Mouse (Mus musculus) liver (tissue): ENCODE measurements around the gene C4b.
"Not testable (repeated sequence)": the region's sequence is repeated elsewhere in the genome, so short reads cannot be mapped to it uniquely, and the experiment has no call there.

Experiments used
- DNase-seq: peaks from one replicate; pipeline ENCODE4 v3.0.0-alpha.2; 2020; ENCODE audit warnings: mixed read lengths

Gene C4b

DNA sequence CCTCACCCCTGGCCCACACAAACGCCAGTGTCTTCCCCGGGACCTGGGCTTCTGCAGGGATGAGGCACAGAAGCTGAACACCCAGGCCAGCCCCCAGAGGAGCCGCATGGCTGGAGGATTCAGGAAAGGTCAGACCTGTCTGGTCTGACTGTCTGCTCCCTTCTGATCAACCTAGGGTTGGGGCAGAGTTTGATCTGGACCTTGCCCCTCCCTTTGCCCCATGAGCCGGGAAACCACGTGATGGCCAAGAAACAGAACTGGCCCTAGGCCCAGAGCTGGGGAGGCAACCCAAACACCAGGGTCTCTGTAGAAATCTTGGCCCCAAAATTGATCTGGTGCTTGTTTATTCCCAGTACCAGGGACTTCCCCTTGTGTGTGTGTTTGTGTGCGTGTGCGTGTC, at the start of gene C4b:
Gene C4b, minus strand, starts transcription at position 164 of the 400 bp plus-strand sequence.
- no peak for DNase-seq

DNA sequence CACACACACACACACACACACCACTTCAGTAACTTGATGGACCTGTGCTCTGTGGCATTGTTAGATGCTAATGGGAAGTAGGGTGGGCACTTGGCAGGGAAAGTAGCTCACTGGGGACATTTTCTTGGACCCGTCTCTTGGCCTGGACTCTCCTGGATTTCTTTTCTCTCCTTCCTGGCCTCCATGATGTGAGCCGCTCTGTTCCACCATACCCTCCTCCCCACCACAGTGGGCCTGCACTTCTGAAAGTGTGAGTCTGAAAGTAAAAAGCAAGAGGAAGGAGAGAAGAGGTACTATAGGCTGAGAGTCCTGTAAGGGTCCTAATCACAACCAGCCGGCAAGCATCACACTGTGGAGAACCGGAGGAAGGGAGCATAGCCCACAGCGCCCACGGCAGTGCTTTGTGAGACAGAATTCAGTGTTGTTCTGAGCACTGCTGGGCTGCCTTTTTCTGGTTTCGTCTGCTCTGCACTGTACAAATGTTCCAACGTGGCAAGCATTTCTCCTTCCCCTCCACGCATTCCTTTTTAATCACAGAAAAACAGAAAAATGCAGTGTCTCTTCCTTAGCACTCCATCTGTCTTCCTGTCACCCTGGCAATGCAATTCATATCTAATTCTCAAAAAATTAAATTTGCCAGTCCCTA, 34.1 kb upstream of the C4b start:
- no peak for DNase-seq

DNA sequence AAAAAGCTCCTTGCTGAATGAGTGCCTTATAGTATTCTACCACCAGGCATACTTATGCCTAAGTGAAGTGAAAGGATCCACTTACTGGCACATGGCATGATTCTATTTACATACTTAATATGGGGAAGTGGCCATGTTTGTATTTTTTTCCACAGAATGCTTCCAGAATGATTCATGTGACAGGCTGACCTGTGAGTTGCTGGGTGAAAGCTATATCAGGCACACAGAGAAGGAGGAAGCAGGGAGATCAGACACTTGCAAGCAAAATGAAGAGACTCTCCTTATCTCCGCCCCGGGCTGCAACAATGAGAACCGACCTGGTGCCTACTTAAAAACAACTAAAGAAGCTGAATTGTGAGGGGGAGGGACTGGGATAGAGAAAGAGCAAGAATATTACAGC, 17.8 kb upstream of the C4b start:
- no peak for DNase-seq

DNA sequence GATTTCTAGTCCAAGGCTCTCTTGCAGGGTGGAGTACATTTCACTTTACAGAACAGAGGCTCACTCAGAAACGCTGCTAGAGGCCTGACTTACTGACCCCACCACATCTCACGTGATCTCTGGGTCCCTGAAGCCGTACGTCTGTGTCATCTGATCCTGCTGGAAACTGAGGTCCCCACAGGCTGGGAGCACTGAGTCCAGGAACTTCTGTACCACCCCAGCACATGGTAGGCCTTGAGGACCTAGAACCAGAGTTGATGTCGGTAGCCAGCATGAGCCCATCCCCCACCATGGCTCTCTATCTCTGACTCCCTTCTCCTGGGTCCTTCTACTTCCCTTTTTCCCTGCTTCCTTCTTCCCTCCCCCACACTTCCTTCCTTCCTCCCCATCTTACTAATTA, 2.8 kb upstream of the C4b start:
- DNase-seq, result no peak

DNA sequence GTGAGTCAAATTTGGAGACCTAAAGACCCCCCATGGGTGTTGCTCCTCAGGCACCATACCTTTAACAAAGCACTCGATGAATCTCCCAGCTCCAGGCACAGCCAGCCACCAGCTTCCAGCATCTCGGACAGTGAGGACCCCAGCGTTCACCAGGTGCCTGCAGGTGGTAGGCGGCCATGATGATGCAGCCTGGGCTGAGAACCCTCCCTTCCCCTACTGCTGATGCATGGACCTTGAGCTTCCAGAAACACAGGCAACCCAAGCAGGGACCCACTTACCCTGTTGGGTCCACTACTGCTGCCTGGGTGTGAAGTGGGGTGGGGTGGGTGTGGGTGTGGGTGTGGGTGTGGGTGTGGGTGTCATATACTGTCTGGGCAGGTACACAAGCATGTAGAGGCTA, 1.5 kb upstream of the C4b start:
- not testable (repeated sequence) for DNase-seq

DNA sequence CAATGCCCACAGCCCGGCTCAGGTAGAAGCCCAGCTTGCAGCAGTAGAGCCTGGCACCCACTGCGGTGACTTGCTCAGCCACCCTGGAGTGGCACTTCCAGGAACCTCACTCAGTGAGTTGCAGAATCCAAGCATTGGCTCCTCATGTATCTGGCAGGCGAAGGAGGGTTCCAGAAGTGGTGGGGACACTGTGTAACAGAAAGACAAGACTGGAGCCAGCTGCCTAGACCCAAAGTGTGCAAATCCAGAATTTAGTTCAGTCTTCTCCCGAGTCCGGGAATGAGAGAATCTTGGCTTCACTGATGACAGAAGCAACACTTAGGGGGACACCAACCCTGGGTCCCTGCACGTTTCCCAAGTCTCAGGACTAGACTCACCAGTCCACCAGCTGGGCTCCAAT, 929 bp upstream of the C4b start:
- DNase-seq, result not testable (repeated sequence)

DNA sequence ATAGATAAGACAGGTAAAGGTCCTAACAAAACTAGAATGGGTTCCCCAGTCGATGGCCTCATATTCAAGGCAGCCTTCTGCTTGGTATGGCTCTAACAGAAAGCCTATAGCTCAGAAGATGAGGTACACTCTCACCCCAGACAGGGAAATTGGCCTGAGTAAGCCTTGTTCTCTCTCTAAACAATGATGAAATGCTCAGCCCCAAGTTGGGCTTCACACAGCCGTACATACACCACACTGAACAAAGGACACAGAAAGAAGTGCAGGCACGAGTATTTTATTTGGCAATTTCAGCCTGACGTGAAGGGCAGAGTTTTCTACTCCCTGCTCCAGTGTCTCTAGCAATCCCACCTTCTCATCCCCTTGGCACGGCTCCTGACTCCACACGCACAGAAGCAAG, 524 bp upstream of the C4b start:
- DNase-seq, result no peak

DNA sequence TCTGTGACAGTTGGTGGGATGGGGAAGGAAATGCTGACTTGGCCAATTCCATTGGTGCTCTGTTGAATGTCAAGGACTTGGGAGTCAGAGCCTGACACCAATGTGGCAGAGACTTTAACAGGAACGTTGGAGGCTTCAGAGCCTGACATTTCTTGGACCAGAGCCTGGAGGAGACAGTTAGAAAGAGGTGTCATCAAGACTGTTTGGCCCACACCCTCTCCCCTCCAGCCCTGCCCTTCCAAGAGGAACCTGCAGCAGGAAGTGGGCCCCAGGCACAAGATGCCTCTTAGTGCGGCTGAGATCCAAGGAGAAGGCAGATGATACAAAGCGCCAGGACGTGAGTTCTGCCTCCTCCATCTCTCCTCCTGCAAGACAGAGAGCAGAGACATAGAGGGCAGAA, 3.4 kb downstream of the C4b start:
- no peak for DNase-seq

DNA sequence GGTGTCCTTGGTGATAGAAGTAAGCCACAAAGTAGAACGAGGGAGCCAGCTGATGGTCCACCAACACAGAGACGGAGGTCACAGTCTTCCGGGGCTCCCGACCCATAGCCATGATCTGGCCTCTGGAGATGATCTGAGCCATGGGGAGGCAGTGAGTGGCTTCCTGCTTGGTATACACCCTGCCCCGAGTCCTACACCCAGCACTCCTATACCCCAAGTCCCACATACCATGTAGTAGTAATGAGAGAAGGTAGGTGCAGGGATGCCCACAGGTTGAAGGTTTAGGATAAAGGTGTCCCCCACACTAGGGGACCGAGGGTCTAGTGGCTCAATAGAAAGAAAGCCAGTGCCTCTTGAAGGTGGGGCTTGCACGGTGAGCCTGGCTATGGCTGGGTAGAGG, 4.0 kb downstream of the C4b start:
- not testable (repeated sequence) for DNase-seq

DNA sequence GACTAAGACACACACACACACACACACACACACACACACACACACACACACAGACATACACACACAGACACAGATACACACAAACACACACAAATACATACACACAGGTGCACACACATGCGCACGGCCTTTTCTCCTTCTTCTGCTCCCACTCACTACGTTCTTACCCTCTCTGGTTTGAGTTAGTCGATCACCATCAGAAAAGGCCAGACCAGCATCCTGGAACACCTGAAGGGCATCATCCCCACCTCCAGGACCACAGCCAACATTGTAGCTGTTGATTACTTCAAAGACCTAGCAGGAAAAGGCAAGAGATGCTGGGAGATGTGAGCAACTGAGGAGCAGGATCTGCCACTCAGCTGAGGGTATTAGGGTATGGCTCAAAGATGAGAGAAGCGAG, 6.2 kb downstream of the C4b start:
- DNase-seq, result not testable (repeated sequence)

DNA sequence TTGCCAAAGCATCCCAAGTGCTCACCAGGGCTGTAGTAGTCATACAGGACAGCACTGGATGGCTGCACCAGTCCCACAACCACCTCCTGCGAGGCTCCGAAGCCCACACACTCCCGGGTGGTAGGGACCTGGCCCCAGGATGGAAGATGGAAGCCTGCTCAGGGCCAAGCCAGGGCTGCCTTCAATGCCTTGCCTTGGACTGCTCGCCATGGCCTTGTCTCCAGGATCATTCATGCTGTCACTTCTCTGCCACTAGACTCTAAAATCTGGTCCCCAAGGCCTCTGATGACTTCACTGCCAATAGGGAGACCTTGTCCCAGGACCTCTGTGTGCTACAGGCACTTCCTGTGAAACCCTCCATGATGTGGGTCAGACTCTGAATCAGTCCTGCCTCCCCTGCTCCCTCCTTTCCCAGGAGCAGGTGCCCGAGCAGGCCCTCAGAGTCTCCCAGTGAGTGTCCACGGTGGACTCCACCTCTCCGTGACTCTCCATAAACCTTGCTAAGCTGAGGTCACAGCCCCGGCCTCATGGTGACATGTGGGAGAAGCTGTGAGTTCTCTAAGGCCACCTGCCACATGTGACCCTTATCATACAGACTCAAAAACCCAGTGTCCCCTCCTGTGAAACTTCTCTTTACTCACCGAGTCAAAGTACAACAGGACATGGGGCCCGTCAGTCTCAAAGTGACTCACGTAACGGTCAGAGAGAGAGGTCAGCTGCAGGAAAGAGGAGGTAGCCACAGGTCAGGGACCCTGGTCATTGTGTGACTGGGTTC, 13.7 kb downstream of the C4b start:
- DNase-seq, result not testable (repeated sequence)

DNA sequence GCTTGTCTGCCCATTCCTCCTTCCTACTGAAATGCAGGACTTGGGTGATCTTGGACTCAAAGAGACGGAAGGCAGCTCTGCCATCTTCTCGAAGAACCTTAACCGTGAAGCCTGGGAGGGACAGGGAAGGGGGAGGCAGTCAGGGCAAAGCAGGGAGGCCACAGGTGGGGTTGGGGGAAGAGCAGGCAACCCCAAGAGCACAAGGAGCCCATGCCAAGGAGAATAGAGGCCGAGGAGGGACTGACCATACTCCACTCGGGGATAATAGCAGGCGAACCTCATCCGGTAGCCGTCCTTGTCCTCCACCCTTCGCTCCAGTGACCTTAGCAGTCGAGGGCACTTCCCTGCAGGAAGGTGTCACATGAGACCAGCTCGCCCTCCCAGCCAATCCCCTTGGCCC, 14.5 kb downstream of the C4b start:
- not testable (repeated sequence) for DNase-seq

DNA sequence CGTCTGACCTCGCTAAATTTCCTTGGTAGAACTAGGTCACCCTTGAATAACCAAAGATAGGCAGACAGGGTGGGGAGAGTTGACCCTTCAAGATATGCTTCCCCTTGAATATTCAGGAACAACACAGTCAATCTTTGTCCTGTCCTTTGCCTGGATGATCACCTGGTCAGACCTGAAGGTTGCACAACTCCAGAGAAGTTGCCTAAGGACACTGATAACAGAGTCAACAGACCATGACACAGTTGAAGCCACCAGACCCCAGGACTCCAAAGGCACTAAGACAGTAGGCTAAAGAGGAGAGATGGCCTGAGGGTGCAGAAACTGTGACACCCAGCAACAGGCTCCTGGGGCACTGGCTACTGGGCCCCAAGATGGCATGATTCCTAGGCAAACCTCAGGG, 15.8 kb downstream of the C4b start:
- DNase-seq, result no peak

DNA sequence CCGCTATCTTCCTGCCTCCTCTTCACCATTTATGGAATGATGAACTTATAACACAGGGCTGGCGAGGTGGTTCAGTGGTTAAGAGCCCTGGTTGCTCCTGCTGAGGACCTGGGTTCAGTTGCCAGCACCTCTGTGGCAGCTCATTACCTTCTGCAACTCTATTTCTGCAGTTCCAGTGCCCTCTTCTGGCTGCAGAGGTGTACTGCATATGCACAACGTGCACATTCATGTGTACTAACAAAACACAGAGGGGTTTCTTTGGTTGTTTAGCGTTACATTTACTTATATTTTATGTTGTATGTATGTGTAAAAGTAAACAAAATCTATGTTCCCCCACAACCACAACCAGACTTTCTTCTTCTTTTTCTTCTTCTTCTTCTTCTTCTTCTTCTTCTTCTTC, 20.6 kb downstream of the C4b start:
- no peak for DNase-seq

DNA sequence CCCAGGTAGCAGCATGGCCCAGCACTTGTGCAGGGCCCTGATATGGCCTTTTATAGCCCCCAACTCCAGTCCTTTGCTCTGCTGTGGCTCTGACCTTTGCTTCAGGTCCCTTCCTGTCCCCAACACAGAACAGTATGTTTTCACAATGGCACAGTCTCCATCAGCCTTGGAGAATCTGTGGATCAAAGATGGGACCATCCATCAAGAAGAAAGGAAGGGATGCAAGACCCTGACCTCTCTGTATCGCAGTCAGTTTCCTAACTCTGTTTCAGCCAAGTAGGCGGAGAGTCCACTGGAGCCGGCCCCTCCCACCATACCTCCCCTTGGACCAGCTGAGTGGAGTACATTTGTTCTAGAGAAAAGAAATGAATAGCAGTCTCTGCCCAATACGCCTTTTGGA, 21.4 kb downstream of the C4b start:
- not testable (repeated sequence) for DNase-seq

DNA sequence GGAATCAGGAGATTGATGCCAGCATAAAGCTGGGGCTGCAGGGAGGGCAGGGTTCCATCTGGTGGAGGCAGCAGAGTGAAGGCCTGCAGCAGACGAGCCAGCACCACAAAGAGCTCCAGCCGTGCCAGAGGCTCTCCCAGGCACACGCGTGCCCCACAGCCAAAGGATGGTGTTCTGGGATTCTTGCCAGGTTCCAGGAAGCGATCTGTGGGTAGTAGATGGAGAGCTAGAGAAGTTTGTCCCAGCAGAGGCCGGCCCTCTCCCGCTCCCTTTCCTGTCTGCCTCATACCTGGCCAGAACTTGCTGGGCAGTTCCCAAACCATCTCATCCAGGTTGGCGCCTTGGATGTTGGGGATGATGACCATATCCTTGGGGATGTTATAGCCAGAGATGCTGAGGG, 23.8 kb downstream of the C4b start:
- DNase-seq, result not testable (repeated sequence)

DNA sequence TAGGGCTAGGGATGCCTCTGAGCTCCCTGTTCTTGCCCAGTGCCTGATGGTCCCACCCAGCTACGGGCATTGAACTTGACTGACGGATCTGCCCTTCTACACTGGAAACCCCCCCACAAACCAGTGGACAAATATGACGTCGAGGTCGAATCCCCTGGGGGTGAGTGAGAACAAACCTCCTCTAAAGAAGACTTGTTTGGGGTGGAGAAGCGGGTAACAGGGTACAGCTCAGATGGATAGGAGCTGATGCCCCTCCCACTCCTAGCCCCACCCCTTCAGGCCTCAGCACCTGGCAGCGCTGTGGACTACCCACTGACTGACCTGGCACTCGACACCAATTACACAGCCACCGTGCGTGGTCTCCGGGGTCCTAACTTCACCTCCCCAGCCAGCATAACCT, 26.3 kb downstream of the C4b start:
- no peak for DNase-seq

DNA sequence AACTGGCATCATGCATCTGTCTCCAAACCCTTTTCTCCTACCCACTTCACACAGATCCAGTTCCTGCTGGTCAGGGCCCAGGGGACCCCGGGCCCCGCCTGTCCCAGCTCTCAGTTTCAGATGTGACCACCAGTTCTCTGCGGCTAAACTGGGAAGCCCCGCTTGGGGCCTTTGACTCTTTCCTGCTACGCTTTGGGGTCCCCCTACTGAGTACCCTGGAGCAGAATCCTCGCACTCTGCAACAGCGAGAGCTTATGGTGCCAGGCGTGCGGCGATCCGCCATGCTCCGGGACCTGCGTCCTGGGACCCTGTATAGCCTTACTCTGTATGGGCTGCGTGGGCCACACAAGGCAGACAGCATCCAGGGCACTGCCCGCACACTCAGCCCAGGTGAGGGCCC, 27.4 kb downstream of the C4b start:
- no peak for DNase-seq

DNA sequence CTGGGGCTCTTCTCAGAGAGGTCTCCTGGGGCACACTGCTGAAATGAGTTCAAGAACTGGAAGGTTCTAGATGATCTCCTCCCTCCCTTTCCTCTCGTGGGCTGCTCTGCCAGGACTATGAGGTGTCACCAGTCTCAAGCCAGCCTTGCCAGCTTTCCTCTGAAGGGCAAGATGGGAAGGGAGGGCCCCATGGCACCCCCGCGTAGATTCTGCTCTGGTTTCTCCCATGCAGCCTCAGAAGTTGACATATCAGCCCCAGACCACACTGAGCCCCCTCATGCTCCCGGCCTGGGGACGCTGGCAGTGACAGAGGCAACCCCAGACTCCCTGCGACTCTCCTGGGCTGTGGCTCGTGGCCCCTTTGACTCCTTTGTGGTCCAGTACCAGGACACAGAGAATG, 28.2 kb downstream of the C4b start:
- not testable (repeated sequence) for DNase-seq

DNA sequence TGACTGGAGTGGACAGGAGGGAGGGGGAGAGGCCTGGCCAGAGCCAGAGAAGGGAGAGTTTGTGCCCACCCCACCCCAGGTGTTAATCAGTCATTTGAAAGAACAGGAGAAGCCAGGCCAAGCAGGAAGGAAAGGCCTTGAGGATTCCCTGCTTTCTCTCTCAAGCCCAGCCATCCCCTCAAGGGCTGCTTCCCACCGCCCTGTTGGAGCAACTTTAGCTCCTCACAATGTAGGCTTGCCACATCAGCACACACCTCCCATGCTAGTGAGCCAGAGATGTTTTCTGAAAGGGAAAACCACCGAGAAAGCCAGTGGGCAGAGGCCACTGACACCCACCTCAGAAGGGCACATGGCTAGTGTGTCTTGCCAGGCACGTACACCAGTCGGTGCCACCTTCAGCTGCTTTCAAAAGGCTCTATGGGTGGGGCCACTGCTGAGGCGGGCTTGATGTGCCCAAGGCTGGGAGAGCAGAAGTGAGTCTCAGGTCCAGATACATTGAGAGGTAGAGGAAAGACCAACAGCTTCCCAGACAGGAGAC, 28.7 kb downstream of the C4b start:
- DNase-seq, result not testable (repeated sequence)

DNA sequence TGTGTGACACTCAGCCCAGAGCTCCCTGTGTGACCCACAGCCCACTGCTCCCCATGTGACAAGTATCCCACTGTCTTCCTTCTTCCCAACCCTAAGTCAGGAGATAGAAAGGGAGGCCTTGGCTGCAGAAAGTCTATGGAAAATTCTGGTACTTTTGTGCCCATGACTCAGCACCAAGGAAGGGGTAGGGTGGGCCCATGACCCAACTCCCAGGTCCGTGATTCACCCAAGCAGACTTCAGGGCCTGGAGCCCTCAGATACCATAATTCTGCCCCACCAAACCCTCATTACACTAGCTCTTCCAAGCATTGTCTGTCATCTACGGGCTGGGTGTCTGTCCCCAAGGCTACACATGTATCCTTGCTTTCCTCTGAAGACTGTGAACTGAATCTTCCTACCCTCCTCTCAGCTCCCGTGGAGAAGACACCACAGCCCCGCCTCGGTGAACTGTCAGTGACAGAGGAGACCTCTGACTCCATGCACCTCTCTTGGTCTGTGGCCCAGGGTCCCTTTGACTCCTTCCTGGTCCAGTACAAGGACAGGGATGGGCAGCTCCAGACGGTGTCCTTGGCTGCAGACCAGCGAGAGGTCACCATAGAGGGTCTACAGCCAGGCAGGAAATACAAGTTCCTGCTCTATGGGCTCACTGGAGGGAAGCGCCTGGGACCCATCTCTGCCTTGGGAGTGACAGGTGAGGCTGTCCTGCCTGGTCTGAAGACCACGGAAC, 29.3 kb downstream of the C4b start:
- DNase-seq, result not testable (repeated sequence)

DNA sequence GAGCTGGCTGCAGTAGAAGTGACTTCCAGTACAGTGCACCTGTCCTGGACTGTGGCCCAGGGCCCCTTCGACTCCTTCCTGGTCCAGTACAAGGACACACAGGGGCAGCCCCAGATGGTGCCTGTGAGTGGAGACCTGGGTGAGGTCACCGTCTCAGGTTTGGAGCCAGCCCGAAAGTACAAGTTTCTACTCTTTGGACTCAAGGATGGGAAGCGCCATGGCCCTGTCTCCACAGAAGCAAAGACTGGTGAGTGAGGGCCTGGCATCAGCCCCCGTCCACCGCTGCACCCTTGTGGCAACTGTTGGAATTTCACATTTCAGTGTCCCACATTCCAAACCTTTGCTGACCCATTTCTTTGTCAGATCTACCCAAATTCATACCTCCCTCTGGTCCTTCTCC, 30.7 kb downstream of the C4b start:
- peak; percentile 35 for DNase-seq

DNA sequence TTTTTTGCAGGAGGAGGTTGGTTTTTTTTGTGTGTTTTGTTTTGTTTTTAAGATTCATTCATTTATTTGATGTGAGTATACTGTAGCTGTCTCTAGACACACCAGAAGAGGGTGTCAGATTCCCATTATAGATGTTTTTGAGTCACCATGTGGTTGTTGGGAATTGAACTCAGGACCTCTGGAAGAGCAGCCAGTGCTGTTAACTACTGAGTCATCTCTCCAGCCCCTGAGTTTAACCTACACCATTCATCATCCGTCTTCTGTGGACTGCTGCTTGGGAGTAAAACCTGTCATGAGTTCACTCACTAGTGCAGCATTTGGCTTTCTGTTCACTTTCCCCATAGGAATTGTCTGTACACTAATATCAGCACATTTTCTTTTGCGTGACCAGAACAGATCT, 37.2 kb downstream of the C4b start:
- not testable (repeated sequence) for DNase-seq

DNA sequence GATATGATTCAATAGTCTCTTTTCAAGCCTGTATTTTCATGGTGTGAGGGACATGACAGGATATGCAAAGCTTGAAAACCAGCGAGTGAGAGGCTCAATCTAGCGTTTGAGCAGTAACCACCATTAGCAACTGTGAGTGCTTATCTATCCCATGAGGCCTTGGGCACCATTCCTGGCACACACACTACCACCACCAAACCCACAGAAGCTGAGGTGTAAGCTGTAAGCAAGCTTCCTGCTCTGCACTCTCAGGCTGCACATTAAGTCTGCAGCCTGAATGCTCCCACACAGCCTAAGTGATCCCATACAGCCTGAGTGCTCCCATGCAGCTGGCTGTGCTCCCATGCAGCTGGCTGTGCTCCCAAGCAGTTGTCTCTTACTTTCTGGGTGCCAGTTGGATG, 43.0 kb downstream of the C4b start:
- DNase-seq, result no peak
